Mouse (Mus musculus) thymus, adult 18-20 months (tissue): ENCODE measurements around the gene Nmnat1.

Experiments
- DNase-seq, 2 experiments: peaks; one replicate each; pipeline ENCODE4 v3.0.0; 2022; ENCODE audit warnings: mixed read lengths in 2 of 2

The Nmnat1 gene

GRCm38 (mm10) chr4:149485053-149485824 is at the start of gene Nmnat1, which contains the start of gene Lzic:
Gene Nmnat1, minus strand, starts transcription at chr4:149485202.
Gene Lzic, plus strand, starts transcription at chr4:149485229.
- peak; percentile 80 to 83 for DNase-seq

- no peak for DNase-seq
Observed at GRCm38 (mm10) chr4:149529691-149530090, 44.7 kb upstream of the Nmnat1 start.

- DNase-seq = no peak
Observed at GRCm38 (mm10) chr4:149527621-149528354, 42.8 kb upstream of the Nmnat1 start.

- no peak for DNase-seq
Observed at GRCm38 (mm10) chr4:149526330-149526729, 41.3 kb upstream of the Nmnat1 start.

GRCm38 (mm10) chr4:149525811-149526210 is 40.8 kb upstream of the Nmnat1 start:
- DNase-seq = no peak

GRCm38 (mm10) chr4:149525170-149525569 is 40.2 kb upstream of the Nmnat1 start:
- no peak for DNase-seq

- no peak for DNase-seq
Observed at GRCm38 (mm10) chr4:149523961-149524360, 39.0 kb upstream of the Nmnat1 start.

- no peak for DNase-seq
Observed at GRCm38 (mm10) chr4:149521258-149521657, 36.3 kb upstream of the Nmnat1 start.

- DNase-seq = peak; percentile 11 to 28
Observed at GRCm38 (mm10) chr4:149518351-149519220, 33.6 kb upstream of the Nmnat1 start.

GRCm38 (mm10) chr4:149517868-149518340 is 32.9 kb upstream of the Nmnat1 start, which contains the start of gene Ctnnbip1:
Gene Ctnnbip1, plus strand, starts transcription at chr4:149518236.
- peak; percentile 90 to 91 for DNase-seq

- peak in 1 of 2 experiments; percentile 10 for DNase-seq
Observed at GRCm38 (mm10) chr4:149515706-149516105, 30.7 kb upstream of the Nmnat1 start.

GRCm38 (mm10) chr4:149512072-149512471 is 27.1 kb upstream of the Nmnat1 start:
- no peak for DNase-seq

- no peak for DNase-seq
Observed at GRCm38 (mm10) chr4:149511221-149511646, 26.2 kb upstream of the Nmnat1 start.

- no peak for DNase-seq
Observed at GRCm38 (mm10) chr4:149506904-149507303, 21.9 kb upstream of the Nmnat1 start.

- no peak for DNase-seq
Observed at GRCm38 (mm10) chr4:149505261-149505967, 20.4 kb upstream of the Nmnat1 start.

- no peak for DNase-seq
Observed at GRCm38 (mm10) chr4:149504858-149505257, 19.9 kb upstream of the Nmnat1 start.

GRCm38 (mm10) chr4:149504363-149504762 is 19.4 kb upstream of the Nmnat1 start:
- no peak for DNase-seq

GRCm38 (mm10) chr4:149499790-149500189 is 14.8 kb upstream of the Nmnat1 start:
- no peak for DNase-seq

GRCm38 (mm10) chr4:149498901-149499300 is 13.9 kb upstream of the Nmnat1 start:
- no peak for DNase-seq

- DNase-seq = no peak
Observed at GRCm38 (mm10) chr4:149496612-149497011, 11.6 kb upstream of the Nmnat1 start.

GRCm38 (mm10) chr4:149491151-149491550 is 6.1 kb upstream of the Nmnat1 start:
- no peak for DNase-seq
